Mouse (Mus musculus) heart, embryonic 11.5 days (tissue): ENCODE measurements around the gene Jarid2. TPM values are rescaled to one million over a fixed set of nuclear protein-coding genes. Genes with fewer than 3 reads are reported as not detected.

ENCODE experiments used
- ATAC-seq: fragments of 200-750 bp; cut with Nextera tagmentation; replicated peaks from 2 replicates; pipeline ENCODE4 v1.8.0; 2017; ENCODE audit warnings: moderate library complexity; ENCODE audit not compliant: insufficient number of reproducible peaks, low FRiP score, low TSS enrichment
- H3K27ac ChIP-seq: fragments of 300-500 bp; sonication (generic); 2 replicates; pipeline ENCODE4 v1.5.1; 2014; ENCODE audit warnings: mild to moderate bottlenecking, low read depth, low read length
- H3K27me3 ChIP-seq: fragments of 300-500 bp; sonication (generic); 2 replicates; pipeline ENCODE4 v1.6.1; 2014; ENCODE audit warnings: mild to moderate bottlenecking, low read length, mixed read lengths; ENCODE audit not compliant: control insufficient read depth, insufficient read depth
- H3K36me3 ChIP-seq: fragments of 300-500 bp; sonication (generic); 2 replicates; pipeline ENCODE4 v1.6.1; 2014; ENCODE audit warnings: mild to moderate bottlenecking, low read length, moderate library complexity, mixed read lengths; ENCODE audit not compliant: control insufficient read depth, insufficient read depth
- H3K4me1 ChIP-seq: fragments of 300-500 bp; sonication (generic); 2 replicates; pipeline ENCODE4 v1.6.1; 2014; ENCODE audit warnings: low read length; ENCODE audit not compliant: control insufficient read depth, insufficient read depth
- H3K4me2 ChIP-seq: fragments of 300-500 bp; sonication (generic); 2 replicates; pipeline ENCODE4 v1.6.1; 2014; ENCODE audit warnings: mild to moderate bottlenecking, moderate library complexity
- H3K4me3 ChIP-seq: fragments of 300-500 bp; sonication (generic); 2 replicates; pipeline ENCODE4 v1.5.1; 2014; ENCODE audit warnings: low read depth, low read length
- H3K9ac ChIP-seq: fragments of 300-500 bp; sonication (generic); 2 replicates; pipeline ENCODE4 v1.6.1; 2014; ENCODE audit warnings: mild to moderate bottlenecking, low read depth, low read length, moderate library complexity
- H3K9me3 ChIP-seq: fragments of 300-500 bp; sonication (generic); replicated peaks from 2 replicates; pipeline ENCODE4 v1.6.1; 2016; ENCODE audit warnings: low read length; ENCODE audit not compliant: control insufficient read depth
- WGBS: fragments of 180-500 bp; shearing (Covaris S2); extraction: QIAGEN DNeasy Blood & Tissue Kit; methylation state at CpG from one replicate; pipeline ENCODE4 v1.1.7; 2014; ENCODE audit not compliant: insufficient replicate concordance; 5-methylcytosine and 5-hydroxymethylcytosine counted together
- polyA plus RNA-seq: library from polyadenylated mRNA; unstranded; fragments of >200 nt; fragmentation: Nextera tagmentation; extraction: Ambion mirVana; gene quantifications from 2 replicates; pipeline ENCODE4 v1.2.1, GENCODE M21; 2014

The Jarid2 gene
- polyA plus RNA-seq, 1 experiment from 2014 or later, result 22.4 TPM

DNA sequence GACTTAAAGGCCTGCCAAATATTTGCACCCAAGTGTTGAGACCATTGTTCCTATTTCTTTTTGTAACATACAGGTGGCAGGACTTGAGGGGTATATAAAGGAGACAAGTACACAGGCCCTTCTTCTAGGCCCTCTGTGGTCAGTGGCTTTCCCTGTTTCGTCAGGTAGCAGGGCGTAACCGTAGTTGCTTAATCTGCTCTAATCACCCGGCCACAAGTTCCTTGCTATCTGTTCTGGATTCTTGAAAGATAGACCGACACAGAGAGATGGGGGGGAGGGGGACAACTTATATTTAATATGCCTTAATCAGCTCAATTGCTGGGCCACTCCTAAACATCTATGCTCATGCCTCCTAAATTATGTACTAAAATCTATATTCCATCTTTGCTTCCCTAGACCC lies 186.1 kb downstream of the Jarid2 start:
- Histone ChIP-seq H3K27ac (no peak overlapping the region), H3K4me2 (no peak overlapping the region), H3K27me3 (no peaks in the 10 kb centered on the region), H3K36me3 (peaks cover 46% of the 10 kb centered on the region), H3K9me3 (no peaks in the 10 kb centered on the region), H3K9ac (no peak overlapping the region), H3K4me1 (peaks cover 5% of the 10 kb centered on the region), H3K4me3 (no peak overlapping the region)
- no peak for ATAC-seq
- 82% methylated on average over 5 of the region's 5 CpGs for WGBS

GRCm38 (mm10) chr13:44915945-44916344 lies 186.7 kb downstream of the Jarid2 start:
- H3K4me1 ChIP-seq, result no peaks in the 10 kb centered on the region
- H3K36me3 ChIP-seq, result peaks cover 46% of the 10 kb centered on the region
- 65% methylated on average over 4 of the region's 4 CpGs for WGBS
- no peak overlapping the region for H3K27ac ChIP-seq
- H3K9me3 ChIP-seq, result no peaks in the 10 kb centered on the region
- H3K27me3 ChIP-seq, result no peaks in the 10 kb centered on the region
- H3K4me3 ChIP-seq, result no peak overlapping the region
- H3K4me2 ChIP-seq, result no peak overlapping the region
- ATAC-seq, result no peak
- no peak overlapping the region for H3K9ac ChIP-seq

- Histone ChIP-seq H3K4me3 (no peak overlapping the region), H3K27ac (no peak overlapping the region), H3K9me3 (no peaks in the 10 kb centered on the region), H3K4me2 (no peak overlapping the region), H3K4me1 (no peaks in the 10 kb centered on the region), H3K9ac (no peak overlapping the region), H3K27me3 (no peaks in the 10 kb centered on the region), H3K36me3 (peaks cover 46% of the 10 kb centered on the region)
- ATAC-seq, result no peak
- WGBS, result 90% methylated on average over 4 of the region's 4 CpGs
These were observed 187.9 kb downstream of the Jarid2 start for GRCm38 (mm10) chr13:44917202-44917601.

GRCm38 (mm10) chr13:44918269-44918668 lies 189.0 kb downstream of the Jarid2 start:
- H3K4me2 ChIP-seq, result no peak overlapping the region
- no peak overlapping the region for H3K4me3 ChIP-seq
- H3K36me3 ChIP-seq, result peaks cover 43% of the 10 kb centered on the region
- ATAC-seq, result no peak
- H3K4me1 ChIP-seq, result no peaks in the 10 kb centered on the region
- H3K27ac ChIP-seq, result no peak overlapping the region
- WGBS, result 98% methylated on average over 2 of the region's 2 CpGs
- H3K9me3 ChIP-seq, result no peaks in the 10 kb centered on the region
- H3K9ac ChIP-seq, result no peak overlapping the region
- no peaks in the 10 kb centered on the region for H3K27me3 ChIP-seq

GRCm38 (mm10) chr13:44921095-44921494 lies 191.8 kb downstream of the Jarid2 start:
- Histone ChIP-seq H3K4me1 (no peaks in the 10 kb centered on the region), H3K27me3 (no peaks in the 10 kb centered on the region), H3K9me3 (no peaks in the 10 kb centered on the region), H3K4me3 (no peak overlapping the region), H3K4me2 (no peak overlapping the region), H3K27ac (no peak overlapping the region), H3K9ac (no peak overlapping the region), H3K36me3 (peaks cover 37% of the 10 kb centered on the region)
- 82% methylated on average over 10 of the region's 10 CpGs for WGBS
- no peak for ATAC-seq

DNA sequence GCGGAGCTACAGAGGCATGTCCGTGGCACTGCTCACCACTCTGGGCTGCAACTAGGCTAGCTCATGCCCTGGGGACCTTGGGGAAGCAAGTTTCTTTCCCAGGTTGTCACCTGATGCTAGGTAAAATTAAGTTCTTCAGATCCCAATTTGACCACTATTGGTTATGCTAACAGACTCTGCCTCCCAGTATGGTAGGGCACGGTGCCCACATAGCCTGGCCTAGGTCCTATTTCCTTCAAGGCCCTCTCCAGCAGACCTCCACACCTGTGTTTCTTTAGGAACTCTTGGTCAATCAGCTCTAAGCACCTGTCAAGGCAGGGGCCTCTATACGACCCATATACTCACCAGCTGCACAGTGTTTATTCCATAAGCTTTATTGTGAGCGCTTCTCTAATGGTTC lies 192.4 kb downstream of the Jarid2 start:
- peaks cover 35% of the 10 kb centered on the region for H3K36me3 ChIP-seq
- H3K9me3 ChIP-seq, result no peaks in the 10 kb centered on the region
- no peak overlapping the region for H3K4me2 ChIP-seq
- WGBS, result 94% methylated on average over 5 of the region's 5 CpGs
- no peaks in the 10 kb centered on the region for H3K27me3 ChIP-seq
- no peaks in the 10 kb centered on the region for H3K4me1 ChIP-seq
- ATAC-seq, result no peak
- H3K4me3 ChIP-seq, result no peak overlapping the region
- no peak overlapping the region for H3K27ac ChIP-seq
- H3K9ac ChIP-seq, result no peak overlapping the region

DNA sequence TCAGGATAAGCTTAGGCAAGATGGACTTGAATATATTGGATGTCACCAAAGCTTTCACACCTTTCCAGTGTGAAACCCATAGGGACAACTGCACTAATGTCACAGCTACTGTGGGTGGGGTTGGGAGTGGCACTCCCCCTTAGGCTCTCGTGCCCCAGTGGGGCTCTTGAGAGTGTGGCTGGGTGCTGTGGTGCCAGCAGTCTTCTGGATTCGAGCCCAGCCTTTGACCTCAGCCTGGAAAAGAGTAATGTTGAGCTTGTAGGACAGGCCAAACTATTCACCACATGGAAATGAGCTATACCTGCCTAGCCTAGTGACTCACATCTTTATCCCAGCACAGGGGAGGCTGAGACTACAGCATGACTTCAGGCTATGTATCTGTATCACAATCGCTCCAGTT lies 194.8 kb downstream of the Jarid2 start:
- Histone ChIP-seq H3K9ac (no peak overlapping the region), H3K4me3 (no peak overlapping the region), H3K36me3 (peaks cover 20% of the 10 kb centered on the region), H3K27ac (no peak overlapping the region), H3K27me3 (no peaks in the 10 kb centered on the region), H3K9me3 (no peaks in the 10 kb centered on the region), H3K4me1 (no peaks in the 10 kb centered on the region), H3K4me2 (no peak overlapping the region)
- ATAC-seq, result no peak
- WGBS, result 88% methylated on average over 3 of the region's 3 CpGs

GRCm38 (mm10) chr13:44925173-44925572 lies 195.9 kb downstream of the Jarid2 start:
- H3K27me3 ChIP-seq, result no peaks in the 10 kb centered on the region
- no peak for ATAC-seq
- no peaks in the 10 kb centered on the region for H3K4me1 ChIP-seq
- 96% methylated on average over 2 of the region's 2 CpGs for WGBS
- no peaks in the 10 kb centered on the region for H3K9me3 ChIP-seq
- no peak overlapping the region for H3K27ac ChIP-seq
- no peak overlapping the region for H3K4me3 ChIP-seq
- H3K4me2 ChIP-seq, result no peak overlapping the region
- no peak overlapping the region for H3K9ac ChIP-seq
- H3K36me3 ChIP-seq, result peaks cover 20% of the 10 kb centered on the region

- no peak overlapping the region for H3K4me3 ChIP-seq
- ATAC-seq, result no peak
- 76% methylated on average over 2 of the region's 2 CpGs for WGBS
These were observed 197.0 kb downstream of the Jarid2 start for GRCm38 (mm10) chr13:44926311-44926710.

More at GRCm38 (mm10) chr13:44926311-44926710, 197.0 kb downstream of the Jarid2 start:
- no peaks in the 10 kb centered on the region for H3K9me3 ChIP-seq
- H3K27me3 ChIP-seq, result no peaks in the 10 kb centered on the region
- no peak overlapping the region for H3K4me2 ChIP-seq
- H3K9ac ChIP-seq, result no peak overlapping the region
- H3K27ac ChIP-seq, result no peak overlapping the region
- no peaks in the 10 kb centered on the region for H3K4me1 ChIP-seq
- H3K36me3 ChIP-seq, result peaks cover 17% of the 10 kb centered on the region
